Mouse (Mus musculus): Measurements from ENCODE around the gene Kcnma1. TPM values are rescaled to one million over a fixed set of nuclear protein-coding genes. Genes with fewer than 3 reads are reported as not detected.
A peak's percentile ranks its signal among the peaks of the same experiment; 100 is the strongest.

Kcnma1 gene
- polyA plus RNA-seq, 1 experiment = 3.0 TPM

DNA sequence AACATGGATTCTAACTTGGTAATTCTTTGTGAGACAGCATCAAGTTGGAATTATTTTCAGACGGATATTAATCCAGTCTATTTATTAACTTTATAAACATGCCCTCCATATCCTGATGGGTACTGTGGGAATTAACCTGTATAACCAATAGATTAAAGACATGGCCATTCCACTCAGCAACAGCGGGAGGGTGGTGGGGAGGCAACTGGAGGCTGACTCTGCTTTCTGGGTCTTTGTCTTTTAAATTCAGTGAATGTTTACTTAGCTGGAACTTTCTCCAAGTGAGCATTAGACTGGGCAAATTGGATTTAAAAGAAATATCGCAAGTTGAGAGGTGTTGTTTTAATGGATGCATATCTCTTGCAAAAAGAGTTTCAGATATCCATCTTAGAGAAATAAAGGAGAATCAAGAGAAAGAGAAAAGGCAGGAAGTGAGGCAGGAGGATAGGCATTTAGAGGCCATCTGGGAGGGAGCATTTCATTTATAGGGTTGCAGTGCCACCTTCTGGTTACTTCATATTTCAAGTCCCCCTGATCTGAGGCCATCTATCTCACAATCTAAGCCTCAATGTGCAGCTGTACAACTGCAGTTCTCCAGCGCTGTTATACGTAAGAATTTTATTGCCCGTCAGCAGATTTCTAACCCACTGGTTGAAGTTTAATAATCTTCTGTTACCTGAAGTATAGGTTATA, 613.4 kb downstream of the Kcnma1 start:
- no peaks in the 10 kb centered on the region for H3K27me3 ChIP-seq (ENCODE audit: control insufficient read depth, insufficient read depth, low read length)
- TF ChIP-seq POLR2A (IDR thresholded peaks at IDR 0.05; ENCODE audit: control insufficient read depth, low read depth, low read length) (no peak), CTCF (IDR thresholded peaks at IDR 0.05; ENCODE audit: control insufficient read depth, insufficient read depth, insufficient replicate concordance, low read depth, low read length) (no peak; the same call in 1 of the 2 replicates)
- H3K27ac ChIP-seq (ENCODE audit: control insufficient read depth, insufficient read depth, low read depth, low read length) = no peak overlapping the region
- H3K4me1 ChIP-seq (ENCODE audit: control insufficient read depth, insufficient read depth, low read length) = no peaks in the 10 kb centered on the region
- H3K36me3 ChIP-seq (ENCODE audit: control insufficient read depth, insufficient read depth, low read length) = no peaks in the 10 kb centered on the region
- no peak overlapping the region for H3K4me3 ChIP-seq (ENCODE audit: control insufficient read depth, low read depth, low read length)

DNA sequence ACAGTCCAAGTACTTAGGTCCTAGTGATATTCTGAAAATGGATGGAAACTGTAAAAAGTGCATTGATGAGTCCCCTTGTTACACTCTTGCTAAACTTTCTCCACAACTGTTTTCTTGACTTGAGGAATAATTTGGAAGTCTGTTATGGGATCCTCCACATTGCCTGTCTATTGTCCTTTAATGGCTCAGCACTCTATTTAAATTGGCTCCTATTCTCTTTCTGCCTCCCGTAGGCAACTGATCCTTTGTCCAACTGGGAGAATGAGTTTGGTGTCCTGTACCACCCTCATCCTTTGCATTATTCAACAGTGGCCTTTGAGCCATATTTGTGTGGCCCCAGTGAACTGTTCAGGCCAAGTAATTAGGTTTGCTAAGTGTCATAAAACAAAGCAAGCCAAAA, 616.6 kb downstream of the Kcnma1 start:
- H3K27me3 ChIP-seq (ENCODE audit: control insufficient read depth, insufficient read depth, low read length) = no peaks in the 10 kb centered on the region
- H3K27ac ChIP-seq (ENCODE audit: control insufficient read depth, insufficient read depth, low read depth, low read length) = no peak overlapping the region
- no peaks in the 10 kb centered on the region for H3K36me3 ChIP-seq (ENCODE audit: control insufficient read depth, insufficient read depth, low read length)
- H3K4me3 ChIP-seq (ENCODE audit: control insufficient read depth, low read depth, low read length) = peak overlapping the region; percentile 37; the same call in 1 of the 2 replicates
- no peak for TF ChIP-seq POLR2A (IDR thresholded peaks at IDR 0.05; ENCODE audit: control insufficient read depth, low read depth, low read length)
- TF ChIP-seq CTCF (IDR thresholded peaks at IDR 0.05; ENCODE audit: control insufficient read depth, insufficient read depth, insufficient replicate concordance, low read depth, low read length) = no peak
- H3K4me1 ChIP-seq (ENCODE audit: control insufficient read depth, insufficient read depth, low read length) = no peaks in the 10 kb centered on the region

DNA sequence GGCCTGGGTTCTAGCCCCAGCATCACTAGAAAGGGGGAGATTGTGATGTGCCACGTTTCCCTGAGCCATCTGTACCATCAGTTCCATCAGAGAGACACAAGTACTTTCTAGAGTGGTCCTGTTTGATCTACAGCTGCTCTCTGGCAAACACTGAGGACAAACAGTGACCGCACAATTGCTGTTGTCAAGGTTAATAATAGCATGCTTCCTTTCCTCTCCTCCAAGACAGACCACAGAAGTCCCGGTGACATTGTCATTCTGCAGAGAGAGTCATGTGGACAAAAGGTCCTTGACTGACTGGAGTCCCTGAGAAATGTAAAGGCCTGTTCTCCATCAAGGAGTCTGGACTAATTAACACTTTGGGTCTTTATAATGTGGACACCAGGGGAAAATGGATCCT, 622.7 kb downstream of the Kcnma1 start:
- no peaks in the 10 kb centered on the region for H3K27me3 ChIP-seq (ENCODE audit: control insufficient read depth, insufficient read depth, low read length)
- no peak overlapping the region for H3K27ac ChIP-seq (ENCODE audit: control insufficient read depth, insufficient read depth, low read depth, low read length)
- no peak overlapping the region for H3K4me3 ChIP-seq (ENCODE audit: control insufficient read depth, low read depth, low read length)
- H3K36me3 ChIP-seq (ENCODE audit: control insufficient read depth, insufficient read depth, low read length) = no peaks in the 10 kb centered on the region
- H3K4me1 ChIP-seq (ENCODE audit: control insufficient read depth, insufficient read depth, low read length) = no peaks in the 10 kb centered on the region
- no peak for TF ChIP-seq POLR2A (IDR thresholded peaks at IDR 0.05; ENCODE audit: control insufficient read depth, low read depth, low read length)

GRCm38 (mm10) chr14:23390768-23391167, 623.5 kb downstream of the Kcnma1 start:
- H3K4me1 ChIP-seq (ENCODE audit: control insufficient read depth, insufficient read depth, low read length) = no peaks in the 10 kb centered on the region
- H3K4me3 ChIP-seq (ENCODE audit: control insufficient read depth, low read depth, low read length) = no peak overlapping the region
- no peaks in the 10 kb centered on the region for H3K36me3 ChIP-seq (ENCODE audit: control insufficient read depth, insufficient read depth, low read length)
- H3K27ac ChIP-seq (ENCODE audit: control insufficient read depth, insufficient read depth, low read depth, low read length) = no peak overlapping the region
- no peaks in the 10 kb centered on the region for H3K27me3 ChIP-seq (ENCODE audit: control insufficient read depth, insufficient read depth, low read length)
- no peak for TF ChIP-seq CTCF (IDR thresholded peaks at IDR 0.05; ENCODE audit: control insufficient read depth, insufficient read depth, insufficient replicate concordance, low read depth, low read length)
- no peak for TF ChIP-seq POLR2A (IDR thresholded peaks at IDR 0.05; ENCODE audit: control insufficient read depth, low read depth, low read length)

DNA sequence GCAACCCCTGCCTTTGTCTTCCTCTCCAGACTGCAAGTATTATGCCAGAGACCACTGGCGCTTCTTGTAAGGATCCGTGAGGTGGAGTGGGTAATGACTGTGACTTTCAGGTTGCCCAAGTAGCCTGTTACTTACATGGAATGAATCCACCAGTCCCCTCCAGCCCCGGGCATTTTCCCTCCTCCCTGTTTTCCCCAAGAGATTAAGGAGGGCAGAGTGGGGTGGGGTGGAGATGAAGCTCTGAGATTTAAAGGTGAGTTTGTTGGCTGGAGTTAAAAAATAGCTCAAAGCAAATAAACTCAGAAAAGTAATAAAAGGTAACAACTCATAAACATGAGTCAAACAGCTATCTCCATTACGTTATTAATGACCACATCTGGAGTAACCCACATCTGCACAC, 624.1 kb downstream of the Kcnma1 start:
- Histone ChIP-seq H3K27ac (ENCODE audit: control insufficient read depth, insufficient read depth, low read depth, low read length) (no peak overlapping the region), H3K36me3 (ENCODE audit: control insufficient read depth, insufficient read depth, low read length) (no peaks in the 10 kb centered on the region), H3K27me3 (ENCODE audit: control insufficient read depth, insufficient read depth, low read length) (no peaks in the 10 kb centered on the region), H3K4me3 (ENCODE audit: control insufficient read depth, low read depth, low read length) (no peak overlapping the region), H3K4me1 (ENCODE audit: control insufficient read depth, insufficient read depth, low read length) (no peaks in the 10 kb centered on the region)
- no peak for TF ChIP-seq CTCF (IDR thresholded peaks at IDR 0.05; ENCODE audit: control insufficient read depth, insufficient read depth, insufficient replicate concordance, low read depth, low read length)
- TF ChIP-seq POLR2A (IDR thresholded peaks at IDR 0.05; ENCODE audit: control insufficient read depth, low read depth, low read length) = no peak

DNA sequence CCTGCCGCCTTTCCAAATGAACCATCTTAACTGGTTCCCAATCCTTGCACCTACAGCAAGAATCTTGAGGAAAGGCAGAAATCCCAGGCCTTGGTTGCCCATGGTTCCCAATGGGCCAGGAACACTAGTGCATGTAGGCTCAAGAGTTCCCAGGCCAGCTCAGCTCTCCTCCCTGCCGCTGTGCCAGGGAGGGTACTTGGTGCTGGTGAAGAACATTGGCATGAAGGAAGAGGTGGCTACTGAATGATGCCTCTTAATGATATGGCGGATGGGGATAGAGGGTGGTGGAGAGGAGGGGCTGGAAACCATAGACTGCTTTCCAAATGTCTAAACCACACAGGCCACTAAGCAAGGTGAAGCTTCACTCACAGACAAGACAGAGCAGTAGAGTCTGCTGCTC, 627.5 kb downstream of the Kcnma1 start:
- H3K36me3 ChIP-seq (ENCODE audit: control insufficient read depth, insufficient read depth, low read length) = no peaks in the 10 kb centered on the region
- H3K4me1 ChIP-seq (ENCODE audit: control insufficient read depth, insufficient read depth, low read length) = no peaks in the 10 kb centered on the region
- no peaks in the 10 kb centered on the region for H3K27me3 ChIP-seq (ENCODE audit: control insufficient read depth, insufficient read depth, low read length)
- H3K27ac ChIP-seq (ENCODE audit: control insufficient read depth, insufficient read depth, low read depth, low read length) = no peak overlapping the region
- H3K4me3 ChIP-seq (ENCODE audit: control insufficient read depth, low read depth, low read length) = no peak overlapping the region
- TF ChIP-seq CTCF (IDR thresholded peaks at IDR 0.05; ENCODE audit: control insufficient read depth, insufficient read depth, insufficient replicate concordance, low read depth, low read length) (no peak), POLR2A (IDR thresholded peaks at IDR 0.05; ENCODE audit: control insufficient read depth, low read depth, low read length) (no peak)

GRCm38 (mm10) chr14:23385776-23386608, 628.3 kb downstream of the Kcnma1 start:
- no peak overlapping the region for H3K27ac ChIP-seq (ENCODE audit: control insufficient read depth, insufficient read depth, low read depth, low read length)
- no peak for TF ChIP-seq CTCF (IDR thresholded peaks at IDR 0.05; ENCODE audit: control insufficient read depth, insufficient read depth, insufficient replicate concordance, low read depth, low read length)
- TF ChIP-seq POLR2A (IDR thresholded peaks at IDR 0.05; ENCODE audit: control insufficient read depth, low read depth, low read length) = no peak

More at GRCm38 (mm10) chr14:23385776-23386608, 628.3 kb downstream of the Kcnma1 start:
- no peak overlapping the region for H3K4me3 ChIP-seq (ENCODE audit: control insufficient read depth, low read depth, low read length)
- no peaks in the 10 kb centered on the region for H3K27me3 ChIP-seq (ENCODE audit: control insufficient read depth, insufficient read depth, low read length)
- no peaks in the 10 kb centered on the region for H3K36me3 ChIP-seq (ENCODE audit: control insufficient read depth, insufficient read depth, low read length)
- no peaks in the 10 kb centered on the region for H3K4me1 ChIP-seq (ENCODE audit: control insufficient read depth, insufficient read depth, low read length)

Data from testis, adult 2 months (tissue).